Mouse (Mus musculus) C2C12 (cell line): ENCODE results near the gene Slc24a3. TPM values are rescaled to one million over a fixed set of nuclear protein-coding genes. Genes with fewer than 3 reads are reported as not detected.

Source experiments
- H3K27me3 ChIP-seq: one replicate; pipeline ENCODE4 v1.6.1; 2011; ENCODE audit not compliant: control insufficient read depth, insufficient read depth, insufficient read length
- H3K36me3 ChIP-seq: one replicate; pipeline ENCODE4 v1.6.1; 2011; ENCODE audit not compliant: control insufficient read depth, insufficient read depth
- H3K4me3 ChIP-seq: one replicate; pipeline ENCODE4 v1.5.1; 2011; ENCODE audit warnings: mild to moderate bottlenecking, control low read depth; ENCODE audit not compliant: poor library complexity, insufficient read depth, severe bottlenecking
- H3K79me2 ChIP-seq: one replicate; pipeline ENCODE4 v1.6.1; 2011; ENCODE audit not compliant: control insufficient read depth, insufficient read depth
- H3K79me3 ChIP-seq: one replicate; pipeline ENCODE4 v1.6.1; 2011; ENCODE audit warnings: low read depth, control low read depth
- H3ac ChIP-seq: one replicate; pipeline ENCODE3; 2011; ENCODE audit warnings: low read depth; ENCODE audit not compliant: control insufficient read depth, insufficient read length
- CEBPB ChIP-seq: IDR thresholded peaks from one replicate; pipeline ENCODE4 v1.6.1; 2011; ENCODE audit warnings: low read depth, mild to moderate bottlenecking, control low read depth, moderate library complexity
- CTCF ChIP-seq: IDR thresholded peaks from one replicate; pipeline ENCODE4 v1.5.1; 2011; ENCODE audit not compliant: control insufficient read depth, insufficient read depth, insufficient read length
- FOSL1 ChIP-seq: IDR thresholded peaks from one replicate; pipeline ENCODE4 v1.8.0; 2011; ENCODE audit warnings: mild to moderate bottlenecking, low read length; ENCODE audit not compliant: poor library complexity, insufficient read depth, severe bottlenecking
- MAX ChIP-seq: IDR thresholded peaks from one replicate; pipeline ENCODE4 v1.6.1; 2011; ENCODE audit warnings: mild to moderate bottlenecking, control low read depth
- MYOD1 ChIP-seq: IDR thresholded peaks from one replicate; pipeline ENCODE4 v1.6.1; 2011; ENCODE audit warnings: low read depth; ENCODE audit not compliant: control insufficient read depth, insufficient read length
- MYOG ChIP-seq: IDR thresholded peaks from one replicate; pipeline ENCODE4 v1.6.1; 2011; ENCODE audit not compliant: control insufficient read depth, insufficient read length; ENCODE audit errors: extremely low read depth
- USF1 ChIP-seq: IDR thresholded peaks from one replicate; pipeline ENCODE4 v1.6.1; 2011; ENCODE audit warnings: low read depth, mild to moderate bottlenecking, control low read depth, moderate library complexity
- polyA plus RNA-seq: library from polyadenylated mRNA; unstranded; fragments of >200 nt; fragmentation: generic; extraction: Trizol; gene quantifications from one replicate; pipeline ENCODE4 v1.2.1, GENCODE M21; 2012; ENCODE audit warnings: missing spikeins

Gene Slc24a3
- polyA plus RNA-seq, 1 experiment = 0.35 TPM

DNA sequence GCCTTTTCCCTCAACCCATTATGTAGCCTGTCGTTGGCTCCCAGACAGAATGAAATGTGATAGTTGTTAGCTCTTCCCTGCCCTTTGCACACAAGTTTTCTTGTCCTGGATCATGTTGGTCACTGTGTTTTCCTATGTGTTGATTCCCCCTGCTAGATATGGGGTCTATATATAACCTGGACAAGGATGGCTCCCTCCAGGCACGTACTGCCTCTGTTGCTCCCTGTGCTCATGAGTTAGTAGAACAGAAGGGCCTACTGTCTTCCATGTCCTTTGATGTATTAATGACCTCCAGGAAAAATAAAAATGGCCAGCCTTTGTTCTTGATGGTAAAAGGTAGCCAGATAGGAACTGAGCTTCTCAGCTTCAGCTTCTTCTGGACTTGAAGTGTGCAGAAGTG lies 251.5 kb downstream of the Slc24a3 start:
- H3K36me3 ChIP-seq = no peaks in the 10 kb centered on the region
- no peak overlapping the region for H3ac ChIP-seq
- H3K79me3 ChIP-seq = no peaks in the 10 kb centered on the region
- H3K4me3 ChIP-seq = no peak overlapping the region
- TF ChIP-seq USF1 (no peak), FOSL1 (no peak), CTCF (no peak), MAX (no peak), MYOG (no peak), CEBPB (no peak), MYOD1 (no peak)
- H3K27me3 ChIP-seq = no peaks in the 10 kb centered on the region
- H3K79me2 ChIP-seq = no peaks in the 10 kb centered on the region

DNA sequence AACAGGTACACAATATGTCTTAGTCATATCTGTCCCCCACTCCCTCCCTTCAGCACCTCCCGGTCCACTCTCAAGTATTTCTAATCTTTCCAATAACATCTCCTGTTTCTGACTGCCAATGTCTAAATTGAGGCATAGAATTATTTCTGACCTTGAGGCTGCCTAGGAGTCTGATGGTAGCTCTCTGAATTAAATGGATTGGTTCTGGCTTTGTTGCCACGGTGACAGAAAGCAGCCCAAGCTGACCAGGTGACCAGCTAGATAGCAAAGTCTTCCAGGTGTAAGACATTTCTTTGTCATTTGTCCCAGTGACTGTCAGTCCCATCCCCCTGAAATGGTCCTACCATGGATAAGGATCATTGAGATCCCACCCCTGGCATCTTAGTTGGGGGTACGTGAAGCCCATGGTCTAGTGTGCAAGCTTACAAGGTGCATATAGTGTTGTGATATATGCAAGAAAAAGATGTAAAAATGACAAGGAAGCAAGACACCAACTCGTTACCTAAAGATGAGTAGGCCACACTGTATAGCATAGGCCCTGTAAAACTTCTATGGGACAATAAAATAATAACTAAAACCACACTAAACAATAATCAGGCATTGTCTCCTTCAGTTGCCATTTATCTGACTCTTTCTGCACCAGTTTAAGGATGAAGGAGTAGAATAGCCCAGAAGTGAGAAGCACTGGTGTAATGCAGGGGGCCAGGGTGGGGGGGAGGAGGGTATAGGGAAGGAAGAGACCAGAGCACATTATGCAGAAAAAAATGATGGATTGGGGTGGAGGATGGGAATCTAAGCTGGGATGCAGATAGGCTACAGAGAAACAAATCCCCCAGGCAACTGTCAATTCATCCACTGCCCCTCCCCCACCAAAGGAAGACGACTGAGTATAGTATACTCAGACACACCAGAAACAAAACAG lies 253.7 kb downstream of the Slc24a3 start:
- H3K27me3 ChIP-seq = no peaks in the 10 kb centered on the region
- no peak overlapping the region for H3ac ChIP-seq
- no peaks in the 10 kb centered on the region for H3K79me2 ChIP-seq
- no peaks in the 10 kb centered on the region for H3K36me3 ChIP-seq
- TF ChIP-seq CTCF (no peak), MYOD1 (no peak), CEBPB (no peak), MAX (no peak), USF1 (no peak), FOSL1 (no peak), MYOG (no peak)
- H3K4me3 ChIP-seq = no peak overlapping the region
- H3K79me3 ChIP-seq = no peaks in the 10 kb centered on the region

DNA sequence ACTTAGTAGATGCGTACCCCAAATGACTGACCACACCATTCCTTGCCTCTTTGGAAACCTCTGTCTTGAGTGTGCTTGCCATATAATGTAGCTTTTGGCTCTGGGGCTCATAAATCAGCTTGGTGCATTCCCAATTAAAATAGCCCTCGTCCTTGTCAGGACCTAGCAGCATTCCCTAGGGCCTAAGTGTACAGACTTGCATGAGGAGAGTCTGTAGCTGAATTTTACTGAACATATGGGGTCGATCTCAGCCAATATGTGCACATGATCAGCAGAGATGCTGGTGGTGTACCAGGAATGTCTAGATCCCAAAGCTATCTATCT lies 254.3 kb downstream of the Slc24a3 start:
- Histone ChIP-seq H3K36me3 (no peaks in the 10 kb centered on the region), H3K79me2 (no peaks in the 10 kb centered on the region), H3K79me3 (no peaks in the 10 kb centered on the region), H3K4me3 (no peak overlapping the region), H3ac (no peak overlapping the region), H3K27me3 (no peaks in the 10 kb centered on the region)
- TF ChIP-seq USF1 = no peak
- TF ChIP-seq FOSL1 = no peak
- TF ChIP-seq MYOD1 = no peak
- no peak for TF ChIP-seq MAX
- no peak for TF ChIP-seq MYOG
- no peak for TF ChIP-seq CTCF
- TF ChIP-seq CEBPB = no peak

DNA sequence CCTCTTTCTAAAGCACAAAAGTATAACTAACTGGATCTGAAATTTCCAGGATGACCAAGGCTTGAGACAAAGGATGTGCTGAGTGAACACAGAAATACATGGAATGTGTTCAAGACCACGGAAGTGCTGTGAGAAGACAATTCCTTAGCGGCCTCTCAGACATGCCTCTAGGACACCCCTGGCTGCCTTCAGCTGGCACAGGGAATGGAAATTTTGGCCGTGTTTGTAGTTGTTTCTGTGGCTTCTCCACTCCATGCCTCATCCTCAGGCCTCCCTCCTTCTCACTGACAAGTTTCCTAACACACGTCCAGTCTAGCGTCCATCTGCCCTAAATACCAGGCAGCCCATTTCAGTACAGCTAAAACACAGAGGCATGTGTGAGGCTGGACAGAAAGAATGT lies 262.4 kb downstream of the Slc24a3 start:
- Histone ChIP-seq H3K36me3 (no peaks in the 10 kb centered on the region), H3ac (no peak overlapping the region), H3K79me3 (no peaks in the 10 kb centered on the region), H3K27me3 (no peaks in the 10 kb centered on the region), H3K4me3 (no peak overlapping the region), H3K79me2 (no peaks in the 10 kb centered on the region)
- TF ChIP-seq MYOD1 = no peak

DNA sequence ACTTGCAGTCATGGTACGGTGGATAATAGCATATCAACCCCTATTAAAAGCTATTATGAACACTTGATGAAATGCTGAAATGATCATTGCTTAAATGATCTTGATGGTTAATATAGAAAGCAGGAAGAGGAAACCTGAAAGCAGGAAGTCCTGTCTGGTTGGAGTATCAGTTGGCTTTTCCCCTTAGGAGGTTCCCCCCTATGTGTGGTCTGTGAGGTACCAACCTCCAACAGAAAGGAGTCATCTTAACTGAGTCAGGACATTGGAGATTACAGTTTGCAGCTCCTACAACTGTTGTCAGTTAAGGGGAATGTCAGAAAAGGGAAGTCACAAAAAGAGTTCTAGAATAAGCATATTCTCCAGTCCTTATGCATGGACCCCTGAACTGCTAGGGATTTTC lies 266.5 kb downstream of the Slc24a3 start:
- TF ChIP-seq USF1 = no peak
- TF ChIP-seq CEBPB = no peak
- TF ChIP-seq MYOG = no peak
- no peak for TF ChIP-seq MAX
- H3K4me3 ChIP-seq = no peak overlapping the region
- no peaks in the 10 kb centered on the region for H3K36me3 ChIP-seq
- no peaks in the 10 kb centered on the region for H3K79me3 ChIP-seq
- H3K27me3 ChIP-seq = no peaks in the 10 kb centered on the region
- H3K79me2 ChIP-seq = no peaks in the 10 kb centered on the region
- H3ac ChIP-seq = no peak overlapping the region

DNA sequence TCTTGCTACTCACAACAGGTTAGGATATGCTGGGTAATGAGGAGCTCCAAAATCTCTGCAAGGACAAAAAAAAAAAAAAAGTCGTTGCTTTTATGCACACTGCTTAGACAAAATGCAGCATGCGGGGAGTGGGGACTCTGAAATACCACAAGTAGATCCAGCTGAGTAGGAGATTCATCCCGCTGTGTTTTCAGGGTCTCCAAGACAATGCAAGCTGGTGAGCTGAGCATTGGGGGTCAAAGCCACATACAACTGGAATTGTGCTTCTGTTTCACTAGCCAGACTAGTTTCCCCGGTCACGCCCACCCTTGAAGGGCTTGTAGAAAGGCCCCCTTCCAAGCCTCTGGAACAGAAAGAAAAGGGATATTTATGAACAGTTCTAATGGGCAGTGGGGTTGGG lies 270.8 kb downstream of the Slc24a3 start:
- Histone ChIP-seq H3K27me3 (no peaks in the 10 kb centered on the region), H3K4me3 (no peak overlapping the region), H3K36me3 (no peaks in the 10 kb centered on the region), H3K79me2 (no peaks in the 10 kb centered on the region), H3ac (no peak overlapping the region), H3K79me3 (no peaks in the 10 kb centered on the region)
- TF ChIP-seq MYOG (no peak), MYOD1 (no peak), MAX (no peak), CEBPB (no peak), USF1 (no peak)
